Mouse (Mus musculus) bone marrow, adult 2 months (tissue): ENCODE data around the gene Zfp51.

Experiments
- CTCF ChIP-seq: fragments of 200-500 bp; IDR thresholded peaks from 2 replicates; pipeline ENCODE4 v1.5.1; 2011; ENCODE audit warnings: low read length, control low read depth; ENCODE audit not compliant: control insufficient read depth, insufficient read depth
- POLR2A ChIP-seq: fragments of 200-500 bp; IDR thresholded peaks from 2 replicates; pipeline ENCODE4 v1.6.1; 2011; ENCODE audit warnings: low read depth, mild to moderate bottlenecking, control low read depth, low read length, borderline replicate concordance; ENCODE audit not compliant: control insufficient read depth

- no peak for TF ChIP-seq CTCF
- TF ChIP-seq POLR2A, result no peak
These were observed 13.4 kb downstream of the Zfp51 start for GRCm38 (mm10) chr17:21463550-21463949.
